Mouse (Mus musculus) liver (tissue): Measurements from ENCODE around the gene Xpr1.
"Not testable (repeated sequence)": the region's sequence is repeated elsewhere in the genome, so short reads cannot be mapped to it uniquely, and the experiment has no call there.

Experiments used
- DNase-seq: peaks from one replicate; pipeline ENCODE4 v3.0.0-alpha.2; 2020; ENCODE audit warnings: mixed read lengths

Xpr1 gene

DNA sequence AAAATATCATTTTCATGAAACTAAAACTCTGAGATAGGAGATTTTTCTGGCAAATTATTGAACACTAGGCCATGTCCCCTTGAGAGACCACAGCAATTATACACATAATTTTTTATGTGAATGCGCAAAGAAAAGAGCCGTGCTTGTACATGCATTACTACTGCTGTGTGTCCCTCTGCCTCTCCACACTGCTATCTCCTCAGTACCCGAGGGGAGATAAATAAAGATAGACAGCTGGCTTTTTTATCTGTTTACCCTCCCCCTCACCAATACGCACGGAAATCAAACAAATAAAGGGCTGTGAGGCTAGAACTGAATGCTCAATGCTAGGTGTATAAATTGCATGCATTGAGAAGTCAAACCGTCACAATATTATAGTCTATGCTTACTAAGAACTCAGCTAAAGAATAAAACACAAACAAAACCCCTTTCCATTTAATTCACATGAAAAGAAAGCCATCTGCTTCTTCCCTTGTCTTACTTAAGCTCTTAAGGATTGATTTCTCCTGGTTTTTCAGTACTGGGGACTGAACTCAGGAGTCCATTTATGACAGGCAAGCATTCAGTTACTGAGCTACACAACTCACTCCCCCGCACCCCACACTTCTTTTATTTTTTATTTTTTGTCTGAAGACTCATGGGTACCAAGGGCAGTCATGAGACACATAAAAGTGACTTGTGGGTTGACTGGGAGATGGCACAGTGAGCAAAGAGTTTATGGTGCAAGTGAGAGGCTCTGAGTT lies 97.0 kb downstream of the Xpr1 start:
- peak; percentile 20 for DNase-seq

DNA sequence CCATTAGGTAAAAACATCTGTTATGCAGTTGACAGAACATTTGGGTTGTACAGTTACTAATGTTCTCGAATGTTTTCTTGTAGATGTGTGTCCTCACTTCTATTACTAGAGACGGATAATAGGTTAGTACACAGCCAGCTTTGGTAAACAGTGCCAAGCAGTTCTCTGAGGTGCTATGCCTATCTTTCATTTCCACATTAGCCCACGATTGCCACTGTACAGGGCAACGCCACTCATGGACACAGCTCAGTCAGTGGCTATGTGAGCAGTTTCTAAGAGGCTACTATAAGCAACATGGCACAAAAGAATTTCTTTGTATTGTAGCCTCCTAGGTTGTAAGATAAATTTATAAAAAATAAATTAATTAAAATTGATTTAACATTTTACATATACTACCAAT lies 97.7 kb downstream of the Xpr1 start:
- DNase-seq = no peak

DNA sequence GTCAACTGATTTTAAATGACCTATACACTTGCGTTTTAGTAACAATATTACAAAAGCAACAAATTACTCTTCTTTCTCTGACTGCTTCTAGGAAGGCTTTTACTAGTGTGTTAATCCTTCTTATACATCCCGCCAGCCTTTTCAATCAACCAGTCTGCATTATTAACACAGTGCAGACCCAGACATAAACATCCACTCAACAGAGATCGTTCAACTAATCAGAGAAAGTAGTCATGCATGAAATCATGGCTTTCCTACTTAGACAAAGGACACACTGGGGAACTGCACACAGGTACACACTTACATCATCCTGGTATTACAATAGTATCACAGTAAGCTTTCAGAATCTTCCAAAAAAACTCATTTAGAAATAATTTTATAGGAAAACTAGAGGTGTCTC lies 105.5 kb downstream of the Xpr1 start:
- DNase-seq = no peak

DNA sequence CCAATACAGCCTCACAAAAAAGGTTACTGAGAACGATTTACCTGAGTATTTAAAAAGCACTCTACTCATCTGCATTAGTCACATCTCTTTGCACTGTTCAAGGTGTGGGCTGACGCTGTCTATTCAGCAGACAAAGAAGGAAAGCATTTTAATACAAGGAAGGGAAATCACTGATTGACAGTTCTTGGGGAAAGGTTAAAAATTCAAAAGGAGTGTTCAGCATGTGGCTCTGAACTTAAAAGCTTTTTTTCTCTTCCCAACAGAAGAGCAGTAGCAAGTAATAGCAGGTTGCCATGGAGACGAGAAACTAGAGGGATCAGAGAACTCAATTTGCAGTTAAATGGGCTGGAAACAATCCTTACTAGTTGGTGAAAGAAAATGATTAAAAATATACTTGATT lies 110.3 kb downstream of the Xpr1 start:
- DNase-seq = no peak

DNA sequence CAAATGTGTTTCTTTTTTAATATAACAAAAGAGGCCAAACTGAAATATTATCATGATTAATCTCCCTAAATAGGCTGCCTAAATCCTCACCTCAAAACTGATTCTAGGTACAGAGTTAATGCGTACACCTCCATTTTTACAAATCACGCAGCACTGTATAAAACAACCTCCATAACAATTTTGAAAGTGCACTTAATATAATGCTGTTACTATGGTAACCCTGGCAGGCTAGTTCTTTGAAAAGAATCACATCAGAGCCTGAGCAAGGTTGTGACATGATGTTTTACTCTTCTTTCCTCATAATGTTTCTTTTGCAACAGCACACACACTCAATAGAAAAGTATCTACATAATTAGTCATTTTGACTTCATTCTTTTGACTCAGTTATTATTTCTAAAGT lies 113.8 kb downstream of the Xpr1 start:
- no peak for DNase-seq

DNA sequence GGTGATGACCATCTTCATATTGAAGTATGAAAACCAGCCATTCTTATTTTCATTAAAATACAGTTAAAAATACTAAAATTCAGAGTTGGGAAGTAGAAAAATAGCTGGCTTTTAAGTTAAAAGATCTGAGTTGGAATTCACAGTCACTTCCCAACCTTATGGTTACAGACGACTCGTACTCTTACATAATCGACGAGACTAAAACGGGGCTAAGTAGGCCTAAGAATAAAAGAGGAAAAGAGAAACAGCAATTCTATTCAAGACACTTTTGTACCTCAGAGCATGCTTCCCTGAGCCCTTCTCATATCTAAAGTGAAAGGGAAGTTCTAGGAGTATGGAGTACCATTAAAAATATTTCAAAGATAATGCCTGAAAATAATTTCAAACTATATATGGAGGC lies 119.6 kb downstream of the Xpr1 start:
- DNase-seq = no peak

DNA sequence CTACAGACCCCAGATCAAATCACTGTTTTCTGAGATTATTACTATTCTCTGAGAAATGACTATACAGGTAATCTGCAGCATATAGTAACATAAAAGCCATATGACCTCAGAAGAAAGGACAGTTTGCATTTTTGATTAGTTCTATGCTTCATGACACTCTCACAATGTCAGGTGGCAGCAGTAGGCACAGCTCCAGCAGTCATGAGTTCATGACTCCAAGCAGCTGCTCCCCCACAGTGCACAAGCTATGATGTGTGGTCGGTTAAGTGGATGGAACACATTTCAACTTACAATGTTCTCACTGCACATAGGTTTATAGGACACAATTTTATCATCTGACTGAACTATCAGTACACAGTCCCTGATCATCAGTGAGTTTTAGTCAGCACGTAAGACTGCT lies 120.0 kb downstream of the Xpr1 start:
- no peak for DNase-seq

DNA sequence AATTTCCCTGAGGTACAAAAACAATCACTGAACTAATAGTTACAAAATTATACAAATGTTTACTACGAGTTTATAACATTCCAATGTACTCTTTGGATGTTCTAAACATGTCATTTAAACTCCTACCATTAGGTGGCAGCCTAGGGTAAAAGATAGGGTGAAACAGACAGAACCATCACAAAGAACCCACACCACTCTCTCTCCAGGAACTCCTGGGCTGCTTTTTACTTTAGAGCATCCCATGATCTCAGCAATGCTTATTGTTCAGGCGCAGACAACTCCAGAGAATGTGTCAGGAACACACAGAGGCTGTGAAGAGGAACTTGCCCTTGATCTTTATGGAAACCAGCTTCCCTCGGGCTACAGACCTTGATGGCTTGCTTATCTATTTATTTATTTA lies 123.8 kb downstream of the Xpr1 start:
- no peak for DNase-seq

DNA sequence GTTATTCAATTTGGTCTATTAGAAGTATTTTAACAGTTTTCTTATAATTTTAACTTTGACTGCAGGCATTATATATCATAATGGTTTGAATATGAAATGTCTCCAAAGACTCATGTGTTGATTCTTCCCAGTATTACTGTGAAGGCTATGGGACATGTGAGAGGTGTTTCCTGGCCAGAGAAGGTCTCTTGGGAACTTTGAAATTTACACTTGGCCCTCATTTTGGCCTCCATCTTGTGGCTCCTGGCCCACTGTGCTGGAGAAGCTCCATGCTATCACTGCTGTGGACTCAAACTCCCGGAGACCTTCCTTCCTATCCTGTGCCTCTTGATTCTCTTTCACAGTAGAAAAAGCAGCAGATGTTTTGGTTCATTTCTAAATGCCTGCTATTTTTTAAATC lies 127.8 kb downstream of the Xpr1 start:
- DNase-seq = no peak

DNA sequence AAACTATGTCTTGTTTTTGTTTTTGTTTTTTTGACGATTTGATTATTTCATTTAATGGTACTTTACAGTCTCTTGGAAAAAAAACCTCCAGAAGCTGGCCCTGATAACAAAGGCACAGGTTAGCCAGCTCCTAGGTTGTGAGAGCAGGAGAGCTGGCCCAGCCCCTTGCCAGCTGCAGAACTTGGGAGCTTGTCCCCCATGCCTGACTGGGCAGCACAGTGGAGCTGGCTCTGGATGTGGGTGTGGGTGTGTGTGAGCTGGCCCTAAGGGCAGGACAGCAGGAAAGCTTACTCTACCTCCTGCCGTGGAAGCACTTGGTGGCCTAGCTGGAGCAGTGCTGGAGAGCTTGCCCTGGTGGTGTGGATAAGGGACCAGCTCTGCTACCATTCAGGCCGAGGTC lies 129.2 kb downstream of the Xpr1 start:
- no peak for DNase-seq

DNA sequence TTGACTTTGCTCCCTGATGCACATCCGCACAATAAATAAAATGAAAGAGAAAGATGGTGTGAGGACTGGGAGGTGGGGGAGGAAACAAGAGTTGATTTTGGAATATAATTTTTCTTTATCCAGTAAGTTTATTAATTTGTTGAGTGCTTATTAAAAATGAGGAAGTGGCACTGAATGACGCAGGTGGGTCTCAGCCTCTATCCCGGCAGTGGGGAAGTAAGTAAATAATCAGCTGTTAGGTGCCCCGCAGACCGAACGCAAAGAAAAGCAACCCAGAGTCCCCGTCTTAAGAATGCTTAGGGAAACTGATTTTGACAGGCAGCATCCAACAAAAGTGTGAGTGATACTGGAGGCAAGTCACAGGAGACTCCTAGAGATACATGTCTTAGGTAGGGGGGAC lies 133.4 kb downstream of the Xpr1 start:
- no peak for DNase-seq

DNA sequence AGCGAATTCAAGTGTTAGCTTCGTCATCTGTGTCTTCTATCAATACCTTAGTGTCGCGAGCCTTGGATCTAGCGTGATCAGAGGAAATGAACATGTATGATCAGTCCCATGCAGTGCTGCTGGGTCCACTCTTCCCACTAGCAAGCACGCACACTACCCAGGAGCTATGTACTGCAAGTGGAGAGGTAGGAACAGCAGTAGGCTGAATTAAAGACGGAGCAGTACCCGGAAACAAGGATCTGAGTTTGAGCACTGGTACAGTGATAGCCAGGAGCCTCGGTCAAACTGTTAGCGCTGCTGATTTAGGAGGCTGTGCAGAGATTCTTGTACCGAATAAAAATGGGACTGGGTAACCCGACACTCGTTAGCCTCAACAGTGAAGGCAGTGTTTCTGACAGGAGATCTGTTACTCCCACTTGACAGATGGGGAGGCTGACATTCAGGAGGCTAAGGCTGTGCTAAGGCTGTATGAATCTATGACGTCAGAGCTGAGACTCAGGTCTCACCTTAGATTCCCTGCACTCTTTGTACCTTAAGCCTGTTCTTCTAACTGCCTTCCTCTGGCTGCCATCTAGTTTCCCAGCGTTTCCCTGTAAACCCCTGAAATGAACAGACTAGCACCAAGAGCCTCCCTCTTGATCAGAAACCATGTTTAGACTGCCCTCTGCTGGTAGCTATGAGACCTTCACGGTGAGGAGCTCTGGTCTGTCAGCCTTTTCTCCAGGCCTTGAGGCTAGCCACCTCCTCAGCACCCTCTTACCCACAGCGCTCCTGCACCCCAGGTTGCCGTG lies 136.0 kb downstream of the Xpr1 start:
- peak; percentile 62 for DNase-seq

DNA sequence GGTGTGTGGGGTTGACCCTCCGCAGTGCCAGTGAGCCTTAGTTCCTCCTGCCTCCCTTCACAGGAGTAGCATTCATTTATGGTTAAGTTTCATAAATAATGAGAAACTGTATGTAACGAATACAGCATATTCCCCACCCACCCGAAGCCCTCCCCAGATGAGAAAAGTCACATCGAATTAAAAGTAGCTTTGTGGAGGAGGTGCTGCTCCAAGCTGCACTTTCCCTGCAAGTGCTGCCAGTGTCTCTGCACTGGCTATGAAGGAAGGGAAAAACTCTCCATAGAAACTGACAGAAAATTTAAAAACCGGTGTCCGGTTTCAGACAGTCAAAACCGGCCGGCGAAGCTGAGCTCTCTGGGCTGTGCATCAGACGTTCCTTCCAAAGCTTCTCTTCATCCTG lies 136.9 kb downstream of the Xpr1 start:
- no peak for DNase-seq

DNA sequence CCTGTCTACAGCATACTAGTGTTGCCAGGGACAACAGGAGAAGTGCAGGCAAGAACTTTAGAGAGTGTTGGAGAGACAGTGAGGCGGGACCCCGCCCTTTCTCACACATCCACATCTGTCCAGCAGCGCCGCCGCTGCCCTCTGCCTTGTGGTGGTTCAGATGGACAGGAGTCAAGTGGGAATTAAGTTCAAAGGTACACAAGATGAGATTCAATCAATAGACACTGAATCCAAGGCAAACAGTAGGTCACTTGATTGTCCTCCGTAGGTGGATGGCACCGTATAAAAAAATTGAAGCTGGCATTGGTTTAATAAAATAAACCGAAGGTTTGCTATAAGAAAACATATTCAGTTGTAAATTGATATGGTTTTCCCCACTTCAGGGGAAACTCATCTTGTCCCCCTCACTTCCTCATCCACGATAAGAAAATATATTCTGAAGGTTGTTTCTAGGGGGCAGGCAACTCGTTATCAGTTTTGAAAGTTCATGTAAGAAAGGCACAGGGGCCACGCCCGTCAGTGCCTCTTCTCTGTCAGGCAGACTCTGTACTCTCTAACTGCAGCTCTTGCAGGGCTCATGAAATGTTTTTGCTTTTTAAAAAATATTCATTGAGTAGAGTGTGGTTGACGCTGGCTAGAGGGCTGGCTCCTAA lies 140.7 kb downstream of the Xpr1 start:
- peak; percentile 54 for DNase-seq

DNA sequence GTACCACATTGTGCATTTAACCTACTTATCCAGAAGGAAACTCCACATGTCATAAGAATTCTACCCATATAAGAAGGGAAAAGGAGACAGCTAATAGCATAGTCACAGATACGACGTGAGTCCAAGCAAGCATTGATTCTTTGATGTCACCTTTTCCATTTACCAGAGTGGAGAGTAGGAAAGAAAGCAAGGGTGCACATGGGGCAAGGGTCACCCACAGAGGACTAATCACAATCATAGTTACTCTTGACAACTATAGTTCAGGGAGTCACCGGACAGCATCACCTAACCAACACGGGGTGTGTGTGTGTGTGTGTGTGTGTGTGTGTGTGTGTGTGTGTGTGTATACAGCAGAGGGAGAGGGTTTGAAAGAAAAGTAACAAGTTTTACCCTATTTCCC lies 141.4 kb downstream of the Xpr1 start:
- DNase-seq = no peak

DNA sequence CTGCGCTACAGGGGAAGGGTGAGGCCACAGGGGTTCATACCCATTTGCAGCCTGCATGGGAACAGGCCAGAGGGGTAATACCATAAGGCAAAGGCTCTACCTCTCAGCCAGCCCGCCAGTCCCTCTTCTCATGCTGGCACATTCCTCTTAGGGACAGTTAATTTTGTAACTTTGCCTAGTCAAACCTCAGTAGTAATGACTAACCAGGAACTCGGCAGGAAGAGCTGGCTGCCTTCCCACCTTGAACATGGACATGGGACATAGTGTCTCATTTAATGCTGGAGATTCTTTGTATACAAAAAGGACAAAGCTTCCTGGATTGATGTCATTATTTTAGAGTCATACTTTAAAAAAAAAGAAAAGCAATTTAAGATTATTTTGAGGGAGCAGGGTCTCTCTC lies 142.2 kb downstream of the Xpr1 start:
- no peak for DNase-seq

DNA sequence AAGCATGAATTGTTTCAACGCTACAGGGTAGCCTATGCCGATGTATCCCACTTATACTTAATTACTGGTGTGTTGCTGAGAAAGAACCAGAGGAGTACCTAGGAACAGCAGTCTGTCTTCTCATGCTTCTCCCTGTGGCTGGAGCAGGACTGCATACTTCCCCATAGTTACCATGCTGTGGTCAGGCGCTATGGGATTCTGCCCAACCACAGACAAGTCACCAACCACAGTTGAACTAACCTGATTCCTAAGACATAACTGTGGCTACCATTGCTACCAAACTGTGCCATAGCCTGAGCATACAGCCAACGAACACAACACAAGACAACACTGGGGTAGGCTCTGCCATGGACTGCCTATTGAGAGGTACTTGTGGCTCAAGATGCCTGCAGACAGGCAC lies 144.3 kb downstream of the Xpr1 start:
- DNase-seq = no peak

DNA sequence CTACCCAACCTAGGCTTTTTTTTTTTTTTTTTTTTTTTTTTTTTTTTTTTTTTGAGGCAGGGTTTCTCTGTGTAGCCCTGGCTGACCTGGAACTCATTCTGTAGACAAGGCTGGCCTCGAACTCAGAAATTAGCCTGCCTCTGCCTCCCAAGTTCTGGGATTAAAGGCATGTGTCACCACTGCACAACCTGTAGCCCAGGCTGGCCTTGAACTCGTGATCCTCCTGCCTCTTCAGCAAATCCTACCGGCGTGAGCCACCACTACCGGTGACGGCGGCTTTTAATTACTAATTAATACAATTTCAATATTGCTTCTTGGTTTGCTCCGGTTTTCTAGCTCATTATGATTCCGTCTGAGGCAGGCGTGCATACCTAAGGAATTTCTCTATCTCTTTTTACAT lies 154.7 kb downstream of the Xpr1 start:
- not testable (repeated sequence) for DNase-seq

DNA sequence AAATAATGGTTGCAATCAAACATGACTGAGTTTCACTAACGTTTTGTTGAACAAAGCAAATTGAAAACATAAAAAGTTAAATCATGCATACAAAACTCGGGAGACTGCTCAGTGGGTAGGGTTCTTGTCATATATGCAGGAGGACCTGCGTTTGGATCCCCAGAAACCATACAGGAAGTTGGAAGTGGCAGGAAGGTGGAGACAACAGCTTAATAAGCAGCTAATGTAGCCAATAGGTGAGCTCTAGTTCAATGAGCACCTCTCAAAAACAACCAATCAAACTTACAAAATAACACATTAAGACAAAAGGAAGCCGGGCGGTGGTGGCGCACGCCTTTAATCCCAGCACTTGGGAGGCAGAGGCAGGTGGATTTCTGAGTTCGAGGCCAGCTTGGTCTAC lies 162.9 kb downstream of the Xpr1 start:
- no peak for DNase-seq

DNA sequence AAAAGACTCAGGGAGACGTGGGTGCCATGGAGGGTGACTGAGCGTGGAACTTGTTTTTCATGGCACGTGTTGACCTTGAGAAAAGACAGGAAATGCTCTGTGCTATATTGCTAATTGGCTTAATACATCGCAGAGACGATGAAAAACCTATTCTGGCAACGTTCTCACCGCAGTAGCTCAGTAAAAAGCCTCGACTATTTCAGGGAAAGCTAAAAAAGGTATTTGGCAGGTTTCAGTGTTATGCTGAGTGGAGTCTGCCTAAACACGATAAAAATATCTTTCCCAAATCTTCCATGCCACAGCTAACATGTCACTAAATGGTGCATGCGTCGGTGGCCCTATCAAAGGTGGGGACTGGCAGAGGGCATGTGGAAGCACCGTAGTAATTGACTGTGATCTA lies 164.1 kb downstream of the Xpr1 start:
- no peak for DNase-seq

DNA sequence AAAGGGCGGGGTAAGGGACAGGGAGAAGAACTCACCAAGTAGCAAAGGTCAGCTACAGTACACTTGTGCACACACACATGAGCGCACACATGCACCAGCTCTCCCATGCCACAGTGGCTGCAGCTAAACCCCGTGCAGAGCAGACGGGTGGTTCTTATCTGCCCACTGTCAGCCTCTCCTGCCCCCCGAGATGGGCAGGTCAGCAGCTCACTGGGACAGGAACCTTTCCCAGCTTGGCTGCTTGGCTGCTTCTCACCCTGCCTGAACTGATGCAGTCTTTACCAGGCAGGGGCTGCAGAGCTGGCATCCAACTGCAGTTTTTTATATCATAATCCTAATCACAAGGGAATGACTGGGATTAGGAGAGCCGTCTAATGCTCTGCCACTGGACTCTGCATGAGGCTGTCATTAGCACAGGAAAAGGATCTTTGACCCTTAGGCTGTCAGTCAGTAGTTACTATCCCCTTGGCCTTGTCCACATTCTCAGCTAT lies 164.5 kb downstream of the Xpr1 start:
- DNase-seq = peak; percentile 35

DNA sequence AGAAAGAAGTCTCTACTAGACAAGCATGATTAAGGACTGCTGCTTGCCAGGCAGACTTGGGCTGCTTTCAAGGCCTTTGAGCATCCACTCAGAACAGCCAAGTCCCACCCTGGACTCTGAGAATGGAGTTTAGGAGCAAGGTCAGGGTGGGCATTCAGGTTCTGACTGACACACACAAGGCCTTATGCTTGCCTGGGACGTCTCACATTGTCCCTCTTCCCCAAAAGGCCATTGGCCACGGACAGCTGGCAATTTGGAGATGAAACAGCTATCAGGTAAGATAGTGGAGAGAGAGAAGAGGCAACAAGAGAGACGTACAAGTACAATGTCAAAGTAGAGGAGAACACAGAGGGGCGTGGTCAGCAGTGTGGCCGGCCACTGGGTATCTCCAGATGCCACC lies 165.6 kb downstream of the Xpr1 start:
- DNase-seq = no peak

DNA sequence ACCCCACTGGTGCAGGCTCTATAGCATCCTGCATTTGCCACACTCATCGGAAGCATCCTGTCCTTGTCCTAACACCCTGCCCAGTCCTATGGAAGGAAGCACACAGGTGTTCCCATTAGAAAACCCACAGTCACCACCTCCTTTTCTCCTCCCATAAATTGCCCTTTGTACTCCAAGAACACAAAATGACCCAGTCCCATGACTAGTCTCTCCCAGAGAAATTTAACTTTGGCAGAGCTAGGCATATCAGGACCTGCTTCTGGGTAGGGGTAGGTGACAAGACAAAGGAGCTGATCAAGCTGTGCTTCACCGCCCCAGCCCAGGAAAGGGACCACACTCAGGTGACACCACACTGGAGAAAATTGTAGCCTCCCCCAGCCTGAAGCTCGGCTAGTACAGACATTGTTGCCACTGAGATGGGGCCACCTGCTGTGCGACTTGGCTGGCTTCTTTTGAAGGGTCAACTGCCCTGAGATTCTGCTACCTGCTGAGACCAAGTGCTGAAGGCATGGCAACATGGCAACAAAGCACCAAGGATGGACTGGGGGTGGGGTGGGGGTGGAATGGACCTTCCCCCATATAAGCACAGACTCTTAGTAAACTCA lies 166.6 kb downstream of the Xpr1 start:
- DNase-seq = no peak

DNA sequence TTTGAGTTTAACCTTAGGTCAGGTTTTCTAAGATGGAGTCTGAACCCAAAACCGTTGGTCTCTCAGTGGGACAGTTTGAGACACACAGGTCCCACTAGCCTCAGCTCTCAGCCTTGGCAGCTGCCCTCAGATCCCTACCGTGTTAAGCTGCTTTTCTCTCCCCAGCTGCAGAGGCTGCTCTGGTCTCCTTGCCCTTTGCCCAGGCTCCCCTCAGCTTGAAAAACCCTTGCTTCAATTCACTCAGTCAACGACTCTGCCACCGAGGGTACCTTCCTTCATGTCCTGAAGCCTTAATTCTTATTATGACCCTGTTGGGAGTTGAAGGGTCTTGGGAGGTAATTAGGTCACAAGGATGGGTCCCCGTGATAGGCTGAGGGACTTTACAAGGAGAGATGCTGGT lies 167.3 kb downstream of the Xpr1 start:
- no peak for DNase-seq
